Mouse (Mus musculus) heart, embryonic 16.5 days (tissue): ENCODE data around the gene Sgpl1. TPM values are rescaled to one million over a fixed set of nuclear protein-coding genes. Genes with fewer than 3 reads are reported as not detected.

ENCODE experiments used
- ATAC-seq: fragments of 200-750 bp; cut with Nextera tagmentation; replicated peaks from 2 replicates; pipeline ENCODE4 v1.8.0; 2017; ENCODE audit warnings: moderate number of reproducible peaks; ENCODE audit not compliant: insufficient read depth, low FRiP score; ENCODE audit errors: extremely low read depth
- H3K27ac ChIP-seq: fragments of 300-500 bp; sonication (generic); 2 replicates; pipeline ENCODE4 v1.5.1; 2014; ENCODE audit warnings: mild to moderate bottlenecking, low read length, control low read depth, moderate library complexity
- H3K27me3 ChIP-seq: fragments of 300-500 bp; sonication (generic); 2 replicates; pipeline ENCODE4 v1.6.1; 2014; ENCODE audit warnings: low read length, mixed read lengths; ENCODE audit not compliant: control insufficient read depth, insufficient read depth
- H3K36me3 ChIP-seq: fragments of 300-500 bp; sonication (generic); 2 replicates; pipeline ENCODE4 v1.6.1; 2014; ENCODE audit not compliant: control insufficient read depth, insufficient read depth
- H3K4me1 ChIP-seq: fragments of 300-500 bp; sonication (generic); 2 replicates; pipeline ENCODE4 v1.6.1; 2014; ENCODE audit warnings: low read length, mixed read lengths; ENCODE audit not compliant: control insufficient read depth, insufficient read depth
- H3K4me2 ChIP-seq: fragments of 300-500 bp; sonication (generic); 2 replicates; pipeline ENCODE4 v1.6.1; 2014; ENCODE audit warnings: low read depth, mild to moderate bottlenecking, control low read depth, low read length
- H3K4me3 ChIP-seq: fragments of 300-500 bp; sonication (generic); 2 replicates; pipeline ENCODE4 v1.5.1; 2014; ENCODE audit warnings: mild to moderate bottlenecking, control low read depth, low read length
- H3K9ac ChIP-seq: fragments of 300-500 bp; sonication (generic); 2 replicates; pipeline ENCODE4 v1.6.1; 2014; ENCODE audit warnings: low read length, control low read depth
- H3K9me3 ChIP-seq: fragments of 300-500 bp; sonication (generic); replicated peaks from 2 replicates; pipeline ENCODE4 v1.6.1; 2016; ENCODE audit warnings: low read length; ENCODE audit not compliant: control insufficient read depth
- WGBS: fragments of 180-500 bp; shearing (Covaris S2); extraction: QIAGEN DNeasy Blood & Tissue Kit; methylation state at CpG from one replicate; pipeline ENCODE4 v1.1.7; 2014; 5-methylcytosine and 5-hydroxymethylcytosine counted together
- polyA plus RNA-seq: library from polyadenylated mRNA; unstranded; fragments of >200 nt; fragmentation: Nextera tagmentation; extraction: Ambion mirVana; gene quantifications from 2 replicates; pipeline ENCODE4 v1.2.1, GENCODE M21; 2015

Gene Sgpl1
- polyA plus RNA-seq, 1 experiment from 2014 or later: 41.1 TPM

- Histone ChIP-seq H3K4me1 (peaks cover 17% of the 10 kb centered on the region), H3K9me3 (no peaks in the 10 kb centered on the region), H3K4me3 (no peak overlapping the region), H3K9ac (no peak overlapping the region), H3K27me3 (no peaks in the 10 kb centered on the region), H3K27ac (no peak overlapping the region), H3K4me2 (no peak overlapping the region), H3K36me3 (no peaks in the 10 kb centered on the region)
- WGBS: 52% methylated on average over 13 of the region's 13 CpGs
- 0 out of 2 replicates have a peak, but pooled peaks have one; percentile 38 for ATAC-seq
Measured at GRCm38 (mm10) chr10:61065287-61066005, 82.1 kb downstream of the Sgpl1 start.

- H3K27ac ChIP-seq: no peak overlapping the region
- no peak overlapping the region for H3K4me3 ChIP-seq
- peaks cover 23% of the 10 kb centered on the region for H3K4me1 ChIP-seq
- no peak for ATAC-seq
- no peaks in the 10 kb centered on the region for H3K27me3 ChIP-seq
- no peaks in the 10 kb centered on the region for H3K36me3 ChIP-seq
- H3K9me3 ChIP-seq: no peaks in the 10 kb centered on the region
- 34% methylated on average over 8 of the region's 8 CpGs for WGBS
- H3K4me2 ChIP-seq: no peak overlapping the region
- no peak overlapping the region for H3K9ac ChIP-seq
Measured at GRCm38 (mm10) chr10:61064635-61065034, 82.9 kb downstream of the Sgpl1 start.

- no peaks in the 10 kb centered on the region for H3K36me3 ChIP-seq
- H3K9ac ChIP-seq: no peak overlapping the region
- no peak overlapping the region for H3K4me3 ChIP-seq
- ATAC-seq: no peak
- peaks cover 24% of the 10 kb centered on the region for H3K4me1 ChIP-seq
- no peak overlapping the region for H3K4me2 ChIP-seq
- H3K27ac ChIP-seq: no peak overlapping the region
- H3K27me3 ChIP-seq: no peaks in the 10 kb centered on the region
- 80% methylated on average over 10 of the region's 10 CpGs for WGBS
- H3K9me3 ChIP-seq: no peaks in the 10 kb centered on the region
Measured at GRCm38 (mm10) chr10:61063271-61063864, 84.1 kb downstream of the Sgpl1 start.

- Histone ChIP-seq H3K4me3 (no peak overlapping the region), H3K27ac (peak overlapping the region; percentile 67), H3K27me3 (no peaks in the 10 kb centered on the region), H3K4me1 (peaks cover 10% of the 10 kb centered on the region), H3K9me3 (peaks cover 7% of the 10 kb centered on the region; the same call in 1 of the 2 replicates), H3K4me2 (no peak overlapping the region), H3K9ac (no peak overlapping the region), H3K36me3 (no peaks in the 10 kb centered on the region)
- WGBS: 24% methylated on average over 6 of the region's 6 CpGs
- peak; percentile 49; the same call in 1 of the 2 replicates for ATAC-seq
Measured at GRCm38 (mm10) chr10:61059543-61060110, 87.9 kb downstream of the Sgpl1 start.

- Histone ChIP-seq H3K4me2 (no peak overlapping the region), H3K4me3 (no peak overlapping the region), H3K27me3 (no peaks in the 10 kb centered on the region), H3K4me1 (peaks cover 10% of the 10 kb centered on the region), H3K27ac (peak overlapping the region; percentile 67; the same call in 1 of the 2 replicates), H3K9ac (no peak overlapping the region), H3K36me3 (no peaks in the 10 kb centered on the region), H3K9me3 (peaks cover 7% of the 10 kb centered on the region; the same call in 1 of the 2 replicates)
- WGBS: no CpG with 5 or more reads among the region's 1 CpGs
- ATAC-seq: no peak
Measured at GRCm38 (mm10) chr10:61059101-61059500, 88.4 kb downstream of the Sgpl1 start.

GRCm38 (mm10) chr10:61056661-61057060 lies 90.8 kb downstream of the Sgpl1 start:
- no peak overlapping the region for H3K4me3 ChIP-seq
- WGBS: 94% methylated on average over 7 of the region's 7 CpGs

GRCm38 (mm10) chr10:61051993-61052613 lies 95.4 kb downstream of the Sgpl1 start:
- Histone ChIP-seq H3K9ac (no peak overlapping the region), H3K9me3 (peaks cover 7% of the 10 kb centered on the region; the same call in 1 of the 2 replicates), H3K4me2 (no peak overlapping the region), H3K27me3 (peaks cover 3% of the 10 kb centered on the region; the same call in 1 of the 2 replicates), H3K4me1 (no peaks in the 10 kb centered on the region), H3K36me3 (no peaks in the 10 kb centered on the region), H3K27ac (no peak overlapping the region), H3K4me3 (no peak overlapping the region)
- WGBS: 59% methylated on average over 14 of the region's 14 CpGs
- peak; percentile 58 for ATAC-seq

More at GRCm38 (mm10) chr10:61056661-61057060, 90.8 kb downstream of the Sgpl1 start:
- peaks cover 10% of the 10 kb centered on the region for H3K4me1 ChIP-seq
- peaks cover 7% of the 10 kb centered on the region; the same call in 1 of the 2 replicates for H3K9me3 ChIP-seq
- no peak overlapping the region for H3K4me2 ChIP-seq
- H3K9ac ChIP-seq: no peak overlapping the region
- no peaks in the 10 kb centered on the region for H3K36me3 ChIP-seq
- peaks cover 3% of the 10 kb centered on the region; the same call in 1 of the 2 replicates for H3K27me3 ChIP-seq
- no peak for ATAC-seq
- H3K27ac ChIP-seq: no peak overlapping the region
